Mouse (Mus musculus) lung, postnatal 36 days (tissue): Measurements from ENCODE around the gene Nedd9.

ENCODE experiments used
- DNase-seq: peaks from one replicate; pipeline ENCODE4 v3.0.0; 2022; ENCODE audit warnings: mixed read lengths

Gene Nedd9

GRCm38 (mm10) chr13:41491522-41491921 lies 4.4 kb upstream of the Nedd9 start:
- DNase-seq: no peak

- DNase-seq: no peak
Measured at GRCm38 (mm10) chr13:41490282-41490681, 3.1 kb upstream of the Nedd9 start.

- no peak for DNase-seq
Measured at GRCm38 (mm10) chr13:41489705-41490275, 2.6 kb upstream of the Nedd9 start.

DNA sequence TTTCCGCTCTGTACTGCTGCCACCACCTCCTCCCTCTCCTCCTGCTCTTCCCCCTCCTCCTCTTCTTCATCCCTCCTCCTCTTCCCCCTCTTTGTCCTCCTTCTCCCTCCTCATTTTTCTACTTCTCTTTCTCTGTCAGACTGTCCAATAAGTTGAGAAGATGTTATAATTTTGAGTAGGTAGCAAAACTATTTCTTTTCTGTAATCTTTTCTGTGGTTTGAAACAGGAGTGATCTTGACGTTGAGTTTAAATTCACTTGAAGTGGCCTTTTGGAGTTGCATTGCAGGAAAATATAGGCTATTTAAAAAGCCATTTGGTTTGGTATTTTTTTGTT lies 214 bp upstream of the Nedd9 start:
- no peak for DNase-seq

- DNase-seq: peak; percentile 47
Measured at GRCm38 (mm10) chr13:41483966-41484365, 3.2 kb downstream of the Nedd9 start.

DNA sequence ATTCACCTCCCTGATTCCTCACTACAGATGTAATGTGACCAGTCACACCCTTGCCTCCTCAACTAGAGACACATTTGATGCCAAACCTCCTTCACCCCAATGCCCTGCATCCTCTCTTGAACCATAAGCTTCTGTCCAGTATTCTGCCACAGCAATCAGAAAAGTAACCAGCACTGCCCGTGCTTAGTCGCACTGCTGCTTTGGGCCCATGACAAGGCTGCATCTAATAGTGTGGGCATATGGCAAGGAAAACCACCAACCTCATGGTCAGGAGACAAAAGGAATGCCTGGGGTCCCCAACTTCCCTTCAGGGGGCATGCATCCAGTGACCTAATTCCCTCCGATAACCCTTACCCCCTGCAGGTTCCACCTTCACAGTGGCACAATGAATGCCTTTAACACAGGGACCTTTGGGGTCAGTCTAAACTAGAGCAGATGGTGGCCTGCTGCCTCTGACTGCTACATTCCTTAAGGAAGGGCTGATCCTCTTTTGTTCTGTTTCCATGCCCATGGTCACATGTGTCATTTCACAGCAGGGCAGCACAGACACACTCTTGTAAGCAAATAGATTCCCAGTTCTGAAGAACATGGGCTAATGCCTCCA lies 4.7 kb downstream of the Nedd9 start:
- no peak for DNase-seq

- no peak for DNase-seq
Measured at GRCm38 (mm10) chr13:41479737-41480435, 7.3 kb downstream of the Nedd9 start.

DNA sequence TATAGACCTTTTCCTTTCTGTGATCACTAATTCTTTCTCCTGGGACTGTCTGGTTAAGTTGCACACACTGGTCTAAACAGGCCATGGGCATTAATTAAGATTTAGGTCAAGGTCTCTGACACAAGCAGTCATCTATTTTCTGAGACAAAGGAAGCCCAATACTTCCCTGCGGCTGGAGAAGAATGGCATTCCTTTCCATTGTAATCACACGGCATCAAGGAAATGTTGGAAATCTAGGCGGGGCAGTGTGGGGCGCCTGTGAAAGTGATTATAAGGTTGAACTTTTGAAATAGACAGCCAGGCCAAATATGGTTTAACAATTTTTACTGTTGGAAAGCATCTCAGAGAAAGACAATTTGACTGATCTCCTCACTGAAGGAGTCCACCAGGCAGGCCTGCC lies 10.9 kb downstream of the Nedd9 start:
- DNase-seq: peak; percentile 57

DNA sequence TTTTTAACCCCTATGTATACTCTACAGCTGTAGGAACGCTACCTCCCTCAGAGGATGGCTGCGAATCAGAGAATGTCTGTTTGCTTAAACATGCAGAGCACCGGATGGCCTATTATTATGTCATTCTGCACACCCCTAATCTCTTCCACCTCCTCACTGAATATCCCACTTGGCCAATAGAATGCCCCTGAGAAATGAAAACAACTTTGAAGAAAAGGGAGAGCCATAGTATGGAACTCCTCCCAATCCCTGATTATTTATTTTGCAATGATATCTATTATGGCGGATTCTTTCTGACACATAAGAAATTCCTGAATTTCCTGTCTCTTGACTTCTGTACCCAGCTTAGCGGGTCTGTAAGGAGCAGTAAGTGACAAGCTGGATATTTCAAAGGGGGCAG lies 12.8 kb downstream of the Nedd9 start:
- DNase-seq: no peak

DNA sequence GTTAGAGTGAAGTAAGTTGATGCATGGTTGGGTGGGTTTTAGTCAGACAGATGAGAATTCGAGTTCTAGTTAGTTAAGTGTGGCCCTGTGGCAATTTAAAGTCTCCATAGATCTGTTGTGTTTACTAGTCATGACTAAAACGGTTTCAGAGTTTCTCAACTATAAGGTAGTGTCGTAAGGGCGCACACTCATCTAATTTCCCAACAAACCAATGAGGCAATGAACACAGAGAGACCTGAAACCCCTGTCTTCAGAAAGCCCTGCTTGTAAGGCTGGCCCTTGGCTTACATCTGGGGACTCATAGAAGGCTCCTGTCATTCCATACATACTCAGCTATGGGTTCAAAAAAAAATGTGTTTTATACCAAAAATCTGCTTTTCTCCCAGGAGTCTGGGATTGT lies 13.7 kb downstream of the Nedd9 start:
- DNase-seq: no peak

- no peak for DNase-seq
Measured at GRCm38 (mm10) chr13:41472878-41473424, 14.2 kb downstream of the Nedd9 start.

- DNase-seq: peak; percentile 69
Measured at GRCm38 (mm10) chr13:41468277-41468676, 18.9 kb downstream of the Nedd9 start.

DNA sequence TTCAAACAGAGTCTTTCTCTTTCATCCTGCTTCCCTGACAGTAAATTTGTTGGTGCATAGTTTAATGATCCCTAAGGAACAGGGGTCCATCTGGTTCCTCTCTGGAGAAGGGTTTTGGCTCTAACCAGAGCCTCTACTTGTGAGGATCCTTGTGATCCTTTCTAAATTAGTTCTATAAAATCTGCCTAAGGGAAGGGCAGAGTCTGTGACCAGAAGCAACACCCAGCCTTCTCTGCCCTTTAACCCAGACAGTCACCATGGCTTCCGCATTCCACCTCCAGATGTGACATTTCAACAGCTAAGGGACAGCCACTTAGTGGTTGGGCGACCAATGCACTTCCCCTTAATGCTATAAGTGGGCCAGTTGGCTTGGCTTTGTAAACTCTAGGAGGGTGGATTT lies 20.1 kb downstream of the Nedd9 start:
- DNase-seq: peak; percentile 82

- DNase-seq: peak; percentile 72
Measured at GRCm38 (mm10) chr13:41466616-41467015, 20.5 kb downstream of the Nedd9 start.

- peak; percentile 87 for DNase-seq
Measured at GRCm38 (mm10) chr13:41466191-41466590, 21.0 kb downstream of the Nedd9 start.

- no peak for DNase-seq
Measured at GRCm38 (mm10) chr13:41461418-41461817, 25.7 kb downstream of the Nedd9 start.

DNA sequence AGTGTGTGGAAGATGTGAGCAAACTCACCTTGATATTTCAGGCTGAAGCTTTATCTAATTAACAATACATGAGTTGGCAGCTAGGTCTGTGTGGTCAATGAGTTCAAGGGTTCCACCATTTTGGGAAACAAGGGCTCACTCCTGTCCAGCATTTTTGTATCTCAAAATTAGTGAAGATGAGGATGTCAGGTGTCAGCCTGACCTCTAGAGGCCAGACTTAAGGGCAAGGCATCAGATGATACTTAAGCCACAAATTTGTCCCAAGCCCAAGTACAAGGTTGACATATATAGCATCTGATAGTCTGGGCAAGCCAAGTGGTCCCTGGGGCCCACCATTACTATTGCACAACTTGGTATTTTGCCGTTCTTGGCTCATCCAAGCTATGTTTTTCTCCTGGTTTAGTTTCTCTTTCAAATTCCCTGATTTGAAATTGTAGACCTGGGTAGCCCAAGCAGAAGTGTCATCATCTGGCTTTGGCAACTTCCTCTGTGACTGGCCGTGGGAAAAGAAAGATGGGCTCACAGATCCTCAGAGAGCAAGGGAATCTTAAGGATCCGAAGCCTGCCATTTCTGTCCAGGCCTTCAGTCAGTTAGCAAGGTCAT lies 27.4 kb downstream of the Nedd9 start:
- DNase-seq: no peak

GRCm38 (mm10) chr13:41458709-41459108 lies 28.5 kb downstream of the Nedd9 start:
- DNase-seq: no peak

GRCm38 (mm10) chr13:41457798-41458390 lies 29.3 kb downstream of the Nedd9 start:
- no peak for DNase-seq

DNA sequence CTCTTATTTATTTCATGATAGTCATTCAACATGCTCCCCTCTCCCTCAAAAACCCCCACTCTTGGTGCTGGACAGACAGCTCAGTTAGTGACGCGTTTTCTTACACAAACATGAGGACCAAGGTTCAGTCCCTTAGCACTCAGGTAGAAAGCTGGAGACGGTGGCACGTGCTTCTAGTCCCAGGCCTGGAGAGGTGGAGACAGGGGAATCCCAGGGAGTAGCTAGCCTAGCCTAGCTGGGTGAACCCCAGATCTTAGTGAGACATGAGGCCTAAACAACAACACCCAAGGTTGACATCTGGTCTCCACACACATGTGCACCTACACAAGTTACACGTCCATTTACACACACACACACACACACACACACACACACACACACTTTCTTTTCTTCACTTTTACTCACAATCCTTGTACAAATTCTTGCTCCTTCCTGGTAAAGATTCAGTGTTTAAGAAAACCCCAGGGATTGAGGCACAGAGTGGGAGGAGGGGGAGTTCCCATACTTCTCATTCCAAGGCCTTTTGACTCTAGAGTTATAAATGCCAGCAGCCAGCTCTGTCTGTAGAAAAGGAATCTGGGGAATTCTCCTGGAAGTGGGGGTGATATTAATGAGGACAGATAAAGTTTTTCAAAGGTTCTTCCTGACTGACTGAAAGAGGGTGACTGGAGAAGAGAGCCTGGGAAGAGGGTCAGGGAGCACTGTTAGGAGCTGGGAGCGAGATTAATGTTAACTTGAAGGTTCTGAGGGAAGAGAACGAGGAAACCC lies 29.9 kb downstream of the Nedd9 start:
- DNase-seq: no peak

DNA sequence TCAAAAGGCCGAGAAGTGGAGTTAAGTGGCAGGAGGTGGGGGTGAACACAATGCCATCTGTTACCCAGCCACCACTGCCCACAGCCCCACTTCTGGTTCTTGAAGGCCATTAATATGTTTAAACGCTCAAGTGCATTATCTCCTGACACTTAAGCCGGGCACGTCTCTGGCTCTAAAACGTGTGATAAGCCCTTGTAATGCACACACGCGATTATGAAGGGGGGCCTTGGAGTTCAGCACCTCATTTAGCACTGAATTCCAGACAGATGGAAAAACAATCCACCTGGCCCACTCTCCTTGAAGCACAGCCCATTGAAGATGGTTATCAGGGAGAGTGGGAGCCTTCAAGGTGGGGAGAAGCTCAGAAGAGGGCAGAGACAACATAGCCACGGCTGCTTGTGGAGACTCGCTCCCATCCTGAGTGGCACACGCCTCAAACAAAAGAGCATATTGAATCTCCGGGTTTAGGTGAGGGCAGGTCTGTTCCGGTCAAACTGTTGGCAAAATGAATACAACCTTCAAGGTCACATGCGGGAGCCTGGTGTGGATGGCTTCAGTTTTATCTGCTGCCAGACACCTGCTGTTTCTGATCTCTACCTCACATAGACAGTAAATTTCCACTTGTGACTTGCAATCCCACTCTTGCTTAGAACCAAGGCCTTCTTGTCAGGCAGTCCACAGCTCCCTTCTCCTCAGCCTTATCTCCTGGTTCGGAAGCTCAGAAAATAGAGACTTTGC lies 30.7 kb downstream of the Nedd9 start:
- no peak for DNase-seq
